In the genomic region with DNA sequence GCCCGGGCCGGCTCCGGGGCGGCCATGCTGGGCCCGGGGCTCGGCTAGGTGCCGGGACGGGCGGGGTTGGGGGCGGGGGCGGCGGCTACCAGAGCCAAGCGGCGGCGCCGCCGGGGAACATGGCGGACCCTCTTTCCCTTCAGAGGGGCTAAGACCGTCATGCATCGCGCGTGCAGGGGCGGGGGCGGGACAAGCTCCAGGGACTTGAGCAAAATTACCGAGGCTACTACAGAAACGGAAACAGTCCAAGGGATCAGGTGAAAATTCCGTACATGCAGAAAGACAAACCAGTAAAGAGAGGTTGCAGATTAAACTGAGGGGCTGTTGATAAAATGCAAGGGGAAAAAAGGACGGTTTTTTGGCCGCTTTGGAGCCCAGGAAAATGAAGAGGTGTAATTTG, we compare ENCODE assay signal across 8 mouse cellular contexts. TPM values are rescaled to one million over a fixed set of nuclear protein-coding genes. Genes with fewer than 3 reads are reported as not detected.
DNase-seq lines count a peak whose midpoint lies in the region; ATAC-seq and TF ChIP-seq lines count a peak whose summit lies in the region.

TSS of gene Ppp3cb (minus strand) at position 159 of the 400 bp plus-strand sequence.

- peaks cover 9% of the 10 kb centered on the region for H3K4me1 ChIP-seq in bone marrow macrophage, adult 2 months (ENCODE audit: control insufficient read depth, insufficient read depth, low read length)
- no peaks in the 10 kb centered on the region for H3K4me1 ChIP-seq in embryonic fibroblast, embryonic 13.5 days (ENCODE audit: control insufficient read depth, insufficient read depth, low read length)
- H3K4me1 ChIP-seq in heart, embryonic 11.5 days (ENCODE audit: control insufficient read depth, insufficient read depth, low read length): peaks cover 8% of the 10 kb centered on the region; the same call in 1 of the 2 replicates
- H3K4me1 ChIP-seq in liver, embryonic 12.5 days: peaks cover 42% of the 10 kb centered on the region
- peaks cover 7% of the 10 kb centered on the region for H3K4me1 ChIP-seq in stomach, embryonic 16.5 days (ENCODE audit: control insufficient read depth, insufficient read depth, low read length)

- TF ChIP-seq POLR2A in bone marrow macrophage, adult 2 months (IDR thresholded peaks at IDR 0.05; ENCODE audit: borderline replicate concordance, low read depth, low read length): no peak
- TF ChIP-seq POLR2A in embryonic fibroblast, embryonic 13.5 days (IDR thresholded peaks at IDR 0.05; ENCODE audit: low read depth, low read length): 0 out of 2 replicates have a peak, but pooled peaks have one; percentile 35

- 0 out of 2 replicates have a peak, but pooled peaks cover 6% of the 10 kb centered on the region for H3K36me3 ChIP-seq in heart, embryonic 11.5 days (ENCODE audit: control insufficient read depth, insufficient read depth, low read length)
- H3K36me3 ChIP-seq in liver, embryonic 12.5 days: peaks cover 20% of the 10 kb centered on the region
- no peaks in the 10 kb centered on the region for H3K36me3 ChIP-seq in stomach, embryonic 16.5 days (ENCODE audit: control insufficient read depth, insufficient read depth, low read length)

- peak; percentile 95 for DNase-seq in CD4-positive helper T cell, adult 2 months (ENCODE audit: low read depth, low spot score)
- DNase-seq in kidney, postnatal 10 days: peak; percentile 92
- peak; percentile 73 to 82 for DNase-seq in natural killer cell, adult 2 months (ENCODE audit: low spot score in 2 of 2)

- TF ChIP-seq CTCF in bone marrow macrophage, adult 2 months (IDR thresholded peaks at IDR 0.05; ENCODE audit: low read depth, low read length): no peak
- no peak for TF ChIP-seq CTCF in embryonic fibroblast, embryonic 13.5 days (IDR thresholded peaks at IDR 0.05; ENCODE audit: borderline replicate concordance, insufficient read depth, low read length)

- peak within 1 kb of the TSS; percentile 96 for H3K27ac ChIP-seq in bone marrow macrophage, adult 2 months (ENCODE audit: insufficient read depth, low read depth, low read length)
- H3K27ac ChIP-seq in embryonic fibroblast, embryonic 13.5 days (ENCODE audit: insufficient read depth, low read length): peak within 1 kb of the TSS; percentile 98
- H3K27ac ChIP-seq in heart, embryonic 11.5 days (ENCODE audit: low read depth, low read length): peak within 1 kb of the TSS; percentile 100
- peak within 1 kb of the TSS; percentile 100 for H3K27ac ChIP-seq in liver, embryonic 12.5 days
- peak within 1 kb of the TSS; percentile 97 for H3K27ac ChIP-seq in stomach, embryonic 16.5 days (ENCODE audit: low read length)

- ATAC-seq in heart, embryonic 11.5 days (replicated peaks; ENCODE audit: insufficient number of reproducible peaks, low FRiP score, low TSS enrichment): peak; percentile 84
- peak; percentile 75 for ATAC-seq in liver, embryonic 12.5 days
- peak; percentile 91 for ATAC-seq in stomach, embryonic 16.5 days (ENCODE audit: insufficient read depth, low FRiP score)

- H3K9ac ChIP-seq in heart, embryonic 11.5 days (ENCODE audit: low read depth, low read length): peak within 1 kb of the TSS; percentile 93
- H3K9ac ChIP-seq in liver, embryonic 12.5 days: peak within 1 kb of the TSS; percentile 96
- peak within 1 kb of the TSS; percentile 99 for H3K9ac ChIP-seq in stomach, embryonic 16.5 days (ENCODE audit: low read length)

- H3K27me3 ChIP-seq in heart, embryonic 11.5 days (ENCODE audit: control insufficient read depth, insufficient read depth, low read length): no peaks in the 10 kb centered on the region
- no peaks in the 10 kb centered on the region for H3K27me3 ChIP-seq in liver, embryonic 12.5 days (replicated peaks)
- no peaks in the 10 kb centered on the region for H3K27me3 ChIP-seq in stomach, embryonic 16.5 days (ENCODE audit: control insufficient read depth, insufficient read depth, low read length)

- under 1% methylated on average over 29 of the region's 29 CpGs for WGBS in heart, embryonic 11.5 days (ENCODE audit: insufficient replicate concordance)
- under 1% methylated on average over 17 of the region's 29 CpGs for WGBS in liver, embryonic 12.5 days (ENCODE audit: insufficient replicate concordance)
- under 1% methylated on average over 29 of the region's 29 CpGs for WGBS in stomach, embryonic 16.5 days

- H3K9me3 ChIP-seq in heart, embryonic 11.5 days (replicated peaks; ENCODE audit: control insufficient read depth, low read length): no peaks in the 10 kb centered on the region
- H3K9me3 ChIP-seq in liver, embryonic 12.5 days (replicated peaks): no peaks in the 10 kb centered on the region
- no peaks in the 10 kb centered on the region for H3K9me3 ChIP-seq in stomach, embryonic 16.5 days (replicated peaks; ENCODE audit: control insufficient read depth, low read length)

- H3K4me2 ChIP-seq in heart, embryonic 11.5 days: peak within 1 kb of the TSS; percentile 72
- H3K4me2 ChIP-seq in liver, embryonic 12.5 days: peak within 1 kb of the TSS; percentile 75
- H3K4me2 ChIP-seq in stomach, embryonic 16.5 days (ENCODE audit: low read depth, low read length): peak within 1 kb of the TSS; percentile 62

- H3K4me3 ChIP-seq in bone marrow macrophage, adult 2 months (ENCODE audit: insufficient read depth, low read length): peak within 1 kb of the TSS; percentile 92
- peak within 1 kb of the TSS; percentile 81 for H3K4me3 ChIP-seq in embryonic fibroblast, embryonic 13.5 days (ENCODE audit: insufficient read depth, low read length)
- peak within 1 kb of the TSS; percentile 86 for H3K4me3 ChIP-seq in heart, embryonic 11.5 days (ENCODE audit: low read depth, low read length)
- H3K4me3 ChIP-seq in liver, embryonic 12.5 days: peak within 1 kb of the TSS; percentile 83
- H3K4me3 ChIP-seq in stomach, embryonic 16.5 days (replicated peaks; ENCODE audit: low read length): peak within 1 kb of the TSS; percentile 88

RNA-seq across cellular contexts. Expression of gene Ppp3cb, which starts in this region (rescaled TPM):
- polyA plus RNA-seq in bone marrow macrophage, adult 2 months (2012; ENCODE audit: insufficient read depth, insufficient read length, missing spikeins): 52.1 and 56.8 TPM in 2 replicates
- polyA plus RNA-seq in embryonic fibroblast, embryonic 13.5 days (2011; ENCODE audit: insufficient read length, low read depth, missing spikeins): 80.3 and 93.9 TPM in 2 replicates
- 43.1 and 46.8 TPM in 2 replicates for polyA plus RNA-seq in heart, embryonic 11.5 days (2014; fragmentation: Nextera tagmentation; extraction: Ambion mirVana)
- polyA plus RNA-seq in liver, embryonic 12.5 days (2016; fragmentation: Nextera tagmentation; extraction: Ambion mirVana): 26.8 and 30.0 TPM in 2 replicates
- polyA plus RNA-seq in stomach, embryonic 16.5 days (2015; fragmentation: Nextera tagmentation; extraction: Ambion mirVana): 22.5 and 27.5 TPM in 2 replicates

Comparison
In these comparisons a context has a peak if more than half of its experiments do, and no peak if none do; other contexts are left out.
1. Peak in every context shown above with its lines: DNase-seq, ATAC-seq, H3K4me3 ChIP-seq and H3K27ac ChIP-seq.